Mouse (Mus musculus) gastrocnemius, postnatal 14 days (tissue): ENCODE results near the gene Chek2. TPM values are rescaled to one million over a fixed set of nuclear protein-coding genes. Genes with fewer than 3 reads are reported as not detected.

Experiments used
- DNase-seq: peaks from one replicate; pipeline ENCODE4 v3.0.0; 2021; ENCODE audit warnings: mixed read lengths
- intact Hi-C: fragments of 180-260 bp; cut with DNase I; formaldehyde crosslinking; loops from one replicate; pipeline ENCODE4 v1.15.1; 2025; ENCODE audit warnings: low total_unique reads
- long read RNA-seq, 2 experiments: library from polyadenylated mRNA; stranded (forward); transcript quantifications; one replicate each; pipeline ENCODE4 v2.0.0; 2021
- total RNA-seq, 2 experiments: library from RNA; stranded (reverse); gene quantifications; 2 replicates each; pipeline ENCODE4 v1.2.3; 2021

The Chek2 gene
- 1 to 10 TPM; 2.1 to 2.4 TPM for total RNA-seq
- long read RNA-seq, experiment 1, partial matches to known transcripts, result 0 of 1 reads
- long read RNA-seq, experiment 1, other reads (novel, unspliced or antisense), result 1 of 1 reads
- long read RNA-seq, experiment 2, partial matches to known transcripts, result 2 of 2 reads
- long read RNA-seq, experiment 2, other reads (novel, unspliced or antisense), result 0 of 2 reads

DNA sequence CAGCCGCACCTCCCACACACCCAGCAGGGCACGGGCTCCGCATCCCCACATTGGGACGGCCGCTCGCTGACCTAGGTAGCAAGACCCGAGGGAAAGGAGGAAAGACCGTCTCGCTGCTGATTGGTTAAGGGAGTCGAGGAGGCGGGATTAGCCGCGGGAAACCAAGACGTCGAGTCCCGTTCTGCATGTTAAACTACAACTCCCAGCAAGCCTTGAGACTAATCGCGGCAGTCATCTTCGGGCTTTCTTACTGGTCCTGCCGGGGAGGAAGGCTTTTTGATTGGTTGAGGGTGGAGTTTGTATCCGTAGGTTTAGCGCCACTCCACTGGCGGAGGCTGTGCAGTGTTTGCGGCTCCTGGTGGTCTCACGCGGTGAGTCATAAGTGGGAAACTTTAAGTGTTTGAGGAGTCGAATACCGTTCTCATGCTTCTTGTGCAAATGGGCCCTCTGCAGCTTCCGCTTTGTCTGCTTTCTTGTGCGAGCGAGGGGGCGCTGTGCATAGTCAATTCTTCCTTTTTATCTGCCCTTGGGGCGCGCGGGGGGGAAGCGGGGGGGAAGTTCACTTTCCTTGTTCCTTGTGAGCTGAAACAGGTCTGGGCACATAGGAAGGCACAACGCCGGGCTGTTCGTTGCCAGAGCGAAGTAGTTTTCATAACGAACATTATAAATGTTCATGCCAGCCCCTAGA lies at the start of gene Chek2, which contains the start of gene Hscb:
TSS of gene Chek2 (plus strand) at position 302 of the 688 bp plus-strand sequence.
TSS of gene Hscb (minus strand) at position 100 of the 688 bp plus-strand sequence.
- DNase-seq, result peak; percentile 95
- intact Hi-C loops, result loop anchor here (5.0 to 10.0 kb wide), 2 partner anchors 85 to 432 kb away; no protein-coding TSS in a partner anchor

DNA sequence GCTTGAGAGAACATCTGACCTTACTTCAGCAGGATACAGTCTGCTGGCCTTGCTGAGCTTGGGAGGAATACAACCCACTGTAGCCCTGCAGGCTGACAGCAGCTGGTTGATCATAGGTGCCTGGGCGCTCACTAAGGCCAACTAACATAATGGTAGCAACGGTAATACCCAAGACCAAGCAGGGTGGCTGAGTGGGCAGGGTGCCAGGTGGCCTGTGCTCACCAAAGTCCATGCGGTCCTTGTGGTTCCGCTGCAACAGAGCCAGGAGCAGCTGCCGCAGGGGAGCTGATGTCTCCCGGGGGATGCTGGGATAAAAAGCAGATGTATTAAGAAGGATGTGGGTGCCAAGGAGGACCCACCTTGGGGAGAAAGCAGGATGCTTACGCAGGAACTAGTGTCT lies 45.4 kb upstream of the Chek2 start:
- intact Hi-C loops, result no loop called here
- peak; percentile 47 for DNase-seq

DNA sequence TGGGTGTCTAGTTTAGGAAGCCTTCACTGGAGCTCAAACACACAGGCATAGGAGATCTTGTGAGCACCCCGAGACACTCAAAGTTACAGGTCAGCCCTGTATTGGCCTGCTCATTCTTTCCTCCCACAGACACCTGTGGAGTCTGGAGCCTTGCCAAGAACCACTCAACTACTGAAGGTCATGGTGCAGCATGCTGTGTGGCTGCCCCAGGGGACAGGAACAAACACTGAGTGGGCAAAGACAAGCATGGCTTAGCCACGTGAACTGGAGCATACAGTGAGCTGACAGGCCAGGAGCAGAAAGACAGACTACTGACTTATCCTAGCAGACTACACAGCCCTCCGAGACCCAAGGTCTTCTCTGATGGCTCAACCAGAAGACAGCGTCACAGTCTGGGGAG lies 42.1 kb upstream of the Chek2 start:
- intact Hi-C loops, result no loop called here
- no peak for DNase-seq

DNA sequence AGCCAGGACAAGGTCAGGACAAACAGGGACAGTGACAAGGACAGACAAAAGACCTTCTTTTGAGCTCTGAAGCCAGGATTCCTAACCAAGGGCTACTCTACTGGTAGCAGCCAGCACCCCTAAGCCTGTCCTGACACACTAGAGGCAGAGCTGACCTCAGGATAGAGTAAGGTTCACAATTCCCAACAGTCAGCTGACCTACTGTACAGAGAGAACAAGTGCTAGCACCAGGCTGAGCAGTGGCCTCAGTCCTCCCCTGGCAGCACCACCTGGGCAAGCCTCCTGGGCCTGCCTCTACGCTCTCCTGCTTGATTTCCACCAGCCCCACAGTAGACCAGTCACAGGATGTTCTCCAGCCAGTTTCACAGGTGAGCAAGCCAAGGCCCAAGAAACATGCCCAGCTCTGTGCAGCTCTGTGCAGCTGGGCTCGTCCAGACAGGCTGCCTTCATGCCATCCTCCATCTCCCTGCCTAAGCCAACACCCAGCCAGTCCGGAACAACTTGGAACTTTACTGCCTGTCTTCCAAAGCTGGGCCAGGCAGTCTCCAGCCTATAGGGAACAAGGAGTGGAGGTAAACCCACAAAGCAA lies 38.6 kb upstream of the Chek2 start:
- intact Hi-C loops, result no loop called here

DNA sequence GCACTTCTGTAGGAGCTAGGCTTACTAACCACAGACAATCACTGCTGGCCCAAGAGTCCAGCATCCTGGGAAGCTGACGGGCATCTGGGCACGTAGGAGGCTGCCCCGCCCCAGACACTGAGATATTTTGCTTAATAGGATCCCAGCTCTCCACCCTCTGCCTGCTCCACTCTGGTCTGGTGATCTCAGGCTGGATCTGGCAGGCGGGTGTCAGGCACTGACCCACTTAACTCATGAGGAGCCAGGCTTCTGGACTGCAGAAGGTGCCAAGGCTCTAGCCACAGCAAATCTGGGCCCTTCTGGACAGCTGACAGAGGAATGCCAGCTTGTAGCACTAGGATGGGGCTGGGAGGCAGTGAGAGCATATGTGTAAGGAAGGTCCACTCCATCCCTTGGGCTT lies 37.6 kb upstream of the Chek2 start:
- DNase-seq, result peak; percentile 63
- intact Hi-C loops, result no loop called here

More for the DNA sequence above, 38.6 kb upstream of the Chek2 start:
- DNase-seq, result no peak

DNA sequence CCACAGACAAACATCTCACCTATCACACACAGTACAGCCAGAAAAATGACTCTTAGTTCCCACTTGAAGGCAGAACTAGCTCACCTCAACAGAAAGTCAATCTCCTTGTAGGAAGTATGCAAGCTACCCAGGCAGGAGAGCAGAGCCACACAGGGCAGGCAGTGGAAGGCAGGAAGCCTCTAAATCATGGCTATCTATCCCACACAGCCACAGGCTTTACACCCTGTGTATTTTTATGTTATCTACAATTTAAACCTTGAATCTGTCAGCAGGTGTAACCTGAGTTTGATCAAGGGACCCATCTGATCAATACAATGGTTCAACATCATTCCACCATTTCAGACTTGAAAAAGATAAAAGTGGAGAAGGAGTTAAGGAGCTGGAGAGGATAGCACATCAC lies 37.0 kb upstream of the Chek2 start:
- DNase-seq, result no peak
- intact Hi-C loops, result no loop called here

DNA sequence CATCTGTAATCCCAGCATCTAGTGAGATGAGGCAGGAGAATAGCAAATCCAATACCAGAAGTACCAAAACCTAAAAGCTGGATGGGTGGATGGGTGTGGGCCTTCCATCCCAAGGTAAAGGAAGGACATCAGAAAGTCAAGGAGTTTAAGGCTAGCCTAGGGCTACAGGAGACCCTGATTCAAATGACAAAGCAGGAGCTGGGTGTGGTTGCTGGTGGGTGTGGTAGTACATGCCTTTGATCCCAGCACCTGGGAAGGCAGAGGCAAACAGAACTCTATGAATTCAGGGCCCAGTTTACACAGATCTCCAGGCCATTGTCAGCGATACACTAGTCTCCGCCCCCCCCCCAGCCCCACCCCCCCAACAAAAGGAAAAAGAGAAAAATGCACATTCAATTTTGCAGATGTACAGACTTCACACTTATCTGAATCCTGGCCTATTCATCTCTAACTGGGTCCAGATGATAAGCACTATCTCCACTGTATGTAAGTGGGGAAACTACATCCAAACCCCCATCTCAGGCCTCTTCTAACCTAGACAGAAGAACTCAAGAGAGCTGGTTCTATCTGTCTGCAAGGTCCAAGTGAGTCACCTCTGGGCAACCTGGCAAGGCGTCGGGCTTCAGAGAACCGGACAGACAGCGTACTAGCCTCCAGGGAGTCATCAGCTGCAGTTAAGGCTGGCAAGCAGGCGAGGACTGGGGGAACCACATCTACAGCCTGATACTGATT lies 35.6 kb upstream of the Chek2 start:
- intact Hi-C loops, result no loop called here
- no peak for DNase-seq

DNA sequence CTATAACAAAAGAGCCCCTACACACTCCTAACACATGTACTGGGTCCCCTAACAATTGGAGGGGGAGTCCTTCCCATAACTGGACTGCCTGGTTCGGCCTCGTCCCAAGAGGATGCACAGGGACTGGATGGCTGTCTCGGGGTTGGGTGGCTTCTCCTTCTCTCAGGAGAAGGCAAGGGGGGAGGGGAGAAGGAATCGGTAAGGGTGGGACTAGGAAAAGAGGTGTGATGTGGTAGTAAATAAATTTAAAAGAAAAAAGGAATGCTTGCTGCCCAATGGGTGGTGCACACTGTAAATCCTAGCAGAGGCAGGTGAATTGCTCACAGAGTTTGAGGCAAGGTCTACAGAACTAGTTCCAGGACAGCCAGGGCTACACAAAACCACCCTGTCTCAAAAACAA lies 33.6 kb upstream of the Chek2 start:
- intact Hi-C loops, result no loop called here

DNA sequence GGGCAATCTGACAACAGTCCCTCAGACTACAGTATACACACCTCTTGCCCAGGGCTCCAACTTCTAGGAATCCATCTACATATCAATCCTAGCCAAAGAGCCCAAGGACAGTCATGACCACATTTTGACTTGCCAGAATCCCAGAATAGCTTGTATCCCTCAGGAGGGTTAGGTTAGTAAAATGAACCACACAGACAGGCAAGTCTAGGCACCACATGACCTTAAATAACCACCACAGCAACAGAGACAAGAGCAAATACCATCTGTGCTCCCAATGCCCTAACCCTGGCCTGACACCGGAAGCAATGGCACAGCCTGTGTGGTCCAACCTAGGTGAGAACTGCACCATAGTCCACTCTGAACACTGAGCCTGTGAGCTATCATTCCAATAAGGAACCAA lies 33.1 kb upstream of the Chek2 start:
- DNase-seq, result no peak
- intact Hi-C loops, result no loop called here

More for the DNA sequence above, 33.6 kb upstream of the Chek2 start:
- DNase-seq, result no peak

DNA sequence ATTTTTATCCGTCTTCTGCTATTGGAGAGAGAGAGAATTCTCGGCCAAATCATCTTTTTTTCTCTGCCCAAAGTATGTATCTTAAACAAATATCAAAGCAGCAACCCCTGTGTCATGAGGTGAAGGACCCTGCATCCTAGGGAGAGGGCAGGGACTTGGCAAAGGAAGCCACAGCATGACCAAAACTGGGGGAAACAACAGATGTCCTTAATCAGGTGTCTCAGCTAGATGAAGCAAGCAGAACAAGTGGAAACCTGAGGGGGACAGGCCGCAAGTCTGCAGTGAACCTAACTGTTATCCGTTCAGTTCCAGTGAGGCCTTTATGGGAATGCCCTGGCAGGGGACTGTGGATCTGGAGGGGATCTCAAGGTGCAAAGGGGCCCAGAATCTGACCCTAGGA lies 32.3 kb upstream of the Chek2 start:
- intact Hi-C loops, result no loop called here
- DNase-seq, result no peak

DNA sequence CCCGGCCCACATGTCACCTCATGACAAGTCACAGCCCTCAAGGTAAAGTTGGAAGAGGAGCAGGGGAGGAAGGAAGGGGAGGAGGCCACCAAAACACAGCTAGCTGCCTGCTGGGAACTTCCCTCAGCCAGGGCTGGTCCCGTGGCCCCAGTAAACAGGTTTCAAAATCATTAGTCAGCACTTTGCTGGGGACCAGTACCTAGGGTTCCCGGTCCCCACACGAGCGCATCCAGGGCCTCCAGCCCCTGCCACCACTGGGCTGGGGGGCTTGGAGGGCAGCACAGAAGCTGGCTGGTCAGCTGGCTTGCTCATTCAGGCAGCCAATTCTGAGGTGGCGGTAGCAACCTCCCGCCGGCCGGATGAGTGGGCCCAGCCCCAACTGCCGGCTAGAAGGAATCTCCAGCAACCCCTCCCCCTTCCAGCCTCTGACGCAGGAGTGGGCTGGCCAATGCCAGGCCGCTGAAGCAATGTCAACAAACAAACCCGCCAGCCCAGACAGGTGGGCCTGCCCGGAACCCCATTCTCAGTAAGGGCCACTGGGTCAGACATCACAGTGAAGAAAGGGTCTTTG lies 31.6 kb upstream of the Chek2 start:
- intact Hi-C loops, result no loop called here

DNA sequence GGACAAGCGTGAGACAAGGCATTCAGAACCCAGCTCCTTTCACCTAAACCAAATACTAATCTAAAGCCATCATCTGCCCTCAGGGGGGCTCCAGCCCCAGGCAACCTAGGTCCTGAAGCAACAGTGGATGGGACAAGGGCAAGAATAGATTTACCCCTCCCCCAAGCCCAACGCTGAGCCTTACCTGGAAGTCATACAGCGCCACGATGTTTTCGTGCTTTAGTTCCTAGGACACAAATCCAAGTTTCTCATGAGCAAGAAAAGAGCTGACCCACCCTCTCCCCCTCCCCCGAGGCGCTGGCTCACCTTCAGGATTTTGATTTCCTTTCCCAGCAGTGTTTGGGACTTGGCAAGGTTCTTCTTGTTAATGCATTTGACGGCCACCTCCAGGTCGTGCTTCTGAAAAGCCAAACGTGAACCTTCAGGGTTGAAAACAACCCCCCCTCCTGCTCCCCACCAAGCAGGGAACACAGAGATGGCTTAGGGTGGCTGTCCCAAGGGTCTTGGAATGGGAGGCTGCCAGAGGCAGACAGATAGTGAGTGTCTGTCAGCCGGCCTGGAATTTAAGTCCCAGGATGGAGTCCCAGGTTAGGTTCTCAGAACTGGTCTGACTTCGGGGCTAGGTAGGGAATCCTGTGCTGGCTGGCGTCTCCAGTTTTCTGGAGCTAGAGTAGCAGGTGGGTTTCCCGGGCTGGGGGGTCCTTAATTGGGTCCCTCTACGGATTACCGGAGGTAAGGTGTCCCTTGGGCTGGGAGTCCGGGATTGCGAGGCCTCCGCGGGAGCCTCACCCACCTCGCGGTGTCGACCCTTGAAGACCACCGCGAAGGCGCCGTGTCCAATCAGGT lies 30.7 kb upstream of the Chek2 start:
- intact Hi-C loops, result no loop called here
- no peak for DNase-seq

More for the DNA sequence above, 31.6 kb upstream of the Chek2 start:
- peak; percentile 89 for DNase-seq

DNA sequence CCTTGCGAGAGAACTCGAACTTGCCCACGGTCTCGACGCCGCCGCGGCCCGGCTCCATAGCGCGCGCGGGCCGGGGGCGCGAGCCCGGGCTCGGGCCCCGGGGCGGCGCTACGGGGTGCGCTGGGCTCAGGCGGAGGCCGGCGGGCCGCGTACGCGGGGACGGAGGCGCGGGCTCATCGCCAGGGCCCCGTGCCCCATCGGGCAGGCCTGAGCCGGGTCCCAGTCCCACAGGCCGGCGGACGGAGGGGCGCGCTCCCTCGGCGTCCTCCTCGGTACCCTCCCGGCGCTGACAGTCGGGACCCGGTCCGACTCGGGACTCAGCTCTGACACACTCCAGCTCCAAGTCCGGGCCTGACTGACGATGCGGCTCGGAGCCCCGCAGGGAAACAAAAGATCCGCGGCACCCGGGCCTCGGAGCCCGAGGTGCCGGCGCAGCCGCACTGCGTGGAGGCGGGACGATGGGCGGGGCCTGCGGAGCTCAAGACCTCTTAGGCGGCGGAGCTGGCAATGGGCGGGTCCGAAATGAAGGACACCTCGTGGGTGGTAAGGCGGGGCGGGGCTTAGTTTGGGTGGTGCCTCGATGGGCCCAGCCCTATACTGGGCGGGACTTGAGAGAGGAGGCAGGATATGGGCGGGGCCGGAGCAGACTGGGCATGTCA lies 30.0 kb upstream of the Chek2 start, which contains the start of gene Ulk1:
TSS of gene Ulk1 (minus strand) at position 431 of the 659 bp plus-strand sequence.
- DNase-seq, result peak; percentile 100
- intact Hi-C loops, result no loop called here

DNA sequence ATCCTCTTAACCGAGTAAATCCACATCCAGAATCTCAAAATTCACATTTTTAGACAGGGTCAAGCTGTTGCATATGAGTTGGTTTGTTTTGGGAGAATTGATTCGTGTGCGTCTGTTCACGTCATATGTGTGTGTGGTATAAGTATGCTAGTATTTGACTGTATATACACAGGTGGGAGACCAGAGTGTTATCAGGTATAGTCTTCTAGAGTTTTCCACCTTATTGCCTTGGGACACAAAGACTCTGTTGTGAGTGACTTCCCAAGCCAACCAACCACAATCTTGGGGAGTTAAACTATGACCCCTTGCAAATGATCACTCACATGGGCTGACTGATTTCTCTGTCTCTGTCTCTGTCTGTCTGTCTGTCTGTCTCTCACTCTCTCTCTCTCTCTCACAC lies 15.4 kb upstream of the Chek2 start:
- intact Hi-C loops, result no loop called here
- DNase-seq, result no peak

DNA sequence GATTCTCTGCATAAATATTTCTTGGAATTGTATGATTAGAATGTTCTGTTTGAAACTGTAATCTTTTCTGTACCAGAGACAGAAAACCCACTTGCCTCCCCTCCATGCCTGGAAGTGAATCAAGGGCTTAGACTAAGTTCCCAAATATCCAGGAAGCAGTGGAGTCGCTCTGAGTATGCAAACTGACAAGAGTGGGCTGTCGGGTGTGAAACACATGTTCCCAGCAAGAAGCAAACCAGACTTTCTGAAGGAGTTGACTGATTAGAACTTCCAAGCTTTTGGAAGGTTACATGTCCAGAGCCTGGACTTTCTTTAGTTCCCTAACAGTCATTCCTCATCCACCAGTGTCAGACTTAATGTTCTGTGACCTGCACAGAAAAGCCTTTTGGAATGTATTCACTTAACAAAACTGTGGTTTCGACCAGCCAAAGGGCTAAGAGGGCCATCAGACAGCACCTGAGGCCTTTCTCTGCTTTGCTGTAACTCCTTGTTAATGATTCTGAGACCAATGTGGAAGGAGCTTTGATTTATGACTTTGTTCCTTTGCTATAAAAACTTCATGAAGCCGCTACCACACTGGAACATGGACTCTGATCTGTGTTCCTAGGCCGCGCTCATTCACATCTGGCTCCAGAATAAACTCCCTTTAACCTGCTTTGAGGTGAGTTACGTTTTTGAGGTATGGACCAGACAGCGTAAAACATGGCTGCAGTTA lies 12.8 kb upstream of the Chek2 start:
- intact Hi-C loops, result no loop called here
- DNase-seq, result no peak

DNA sequence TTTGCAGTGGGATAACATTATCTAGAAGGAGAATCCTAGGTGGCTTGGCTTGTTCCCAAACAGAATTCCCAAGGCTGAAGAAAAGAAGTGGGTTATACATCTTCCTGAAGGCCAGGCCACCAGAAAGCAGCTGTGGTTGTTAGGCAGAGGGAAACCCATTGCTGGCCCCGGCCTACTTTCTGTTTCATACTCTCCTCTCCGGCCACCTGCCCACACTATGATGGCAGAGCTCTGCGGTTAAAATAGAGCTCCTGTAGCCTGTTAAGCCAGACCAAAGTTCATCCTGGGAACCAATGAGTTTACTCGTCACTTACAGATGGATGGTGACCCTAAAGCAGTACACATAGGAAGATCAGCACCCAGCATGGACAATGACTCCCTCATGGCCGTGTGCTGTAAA lies 12.2 kb upstream of the Chek2 start:
- intact Hi-C loops, result no loop called here
- no peak for DNase-seq

DNA sequence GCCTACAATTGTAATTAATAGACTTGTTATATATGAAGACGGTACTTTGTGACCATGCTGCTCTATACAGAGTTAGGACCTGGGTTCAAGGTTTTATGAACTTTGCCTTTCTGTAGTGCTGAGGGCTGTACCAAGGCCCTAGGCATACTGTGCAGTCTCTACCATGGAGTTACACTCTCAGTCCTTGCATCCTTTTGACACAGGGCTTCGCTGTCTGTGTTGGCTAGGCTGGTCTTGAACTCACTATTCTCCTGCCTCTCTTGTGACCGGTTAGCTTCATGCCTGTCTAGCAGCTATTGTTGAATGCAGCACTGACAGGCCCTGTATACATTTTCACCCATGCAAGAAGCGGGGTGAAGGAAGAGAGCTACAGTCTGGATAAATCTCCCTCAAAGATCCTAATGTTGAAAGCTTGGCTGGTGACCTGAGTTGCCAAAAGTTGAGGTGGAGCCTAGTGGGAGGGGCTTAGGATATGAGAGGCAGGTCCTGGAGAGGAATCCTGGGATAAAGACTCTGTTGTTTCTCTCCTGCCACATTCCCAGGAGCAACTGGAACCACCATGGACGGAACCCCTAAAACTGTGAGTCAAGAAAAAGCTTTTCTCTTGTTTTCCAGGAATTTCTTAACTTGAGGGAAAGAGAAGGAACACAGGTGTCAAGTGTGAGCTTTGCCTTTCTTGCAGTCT lies 8.6 kb upstream of the Chek2 start:
- intact Hi-C loops, result loop anchor here (10.0 kb wide), 1 partner anchor 94 kb away; no protein-coding TSS in a partner anchor

More for the DNA sequence above, 8.6 kb upstream of the Chek2 start:
- no peak for DNase-seq
